Comparison of ENCODE assay signal across 11 mouse cellular contexts in genomic region chr2:165467824-165468452, GRCm38 (mm10). TPM values are rescaled to one million over a fixed set of nuclear protein-coding genes. Genes with fewer than 3 reads are reported as not detected.
DNase-seq lines count a peak whose midpoint lies in the region; ATAC-seq and TF ChIP-seq lines count a peak whose summit lies in the region.
"Had no signal": no experiment of that assay in that cellular context is flagged by ENCODE, and none has a peak within 500 bp of the region (broad histone marks: within the 10 kb centered on the region; RNA-seq: fewer than 3 reads in every experiment).

No protein-coding gene starts in this region.

- peak overlapping the region; percentile 66 for H3K27ac ChIP-seq in hindbrain, embryonic 10.5 days
- no peak overlapping the region for H3K27ac ChIP-seq in hindbrain, embryonic 14.5 days
- no peak overlapping the region for H3K27ac ChIP-seq in kidney, embryonic 15.5 days
- H3K27ac ChIP-seq in lung, postnatal 0 days (ENCODE audit: low read length), result no peak overlapping the region
- H3K27ac ChIP-seq: neural tube, embryonic 13.5 days had no signal

- H3K9me3 ChIP-seq in hindbrain, embryonic 10.5 days, result no peaks in the 10 kb centered on the region
- H3K9me3 ChIP-seq in hindbrain, embryonic 14.5 days (ENCODE audit: control insufficient read depth, low read length), result no peaks in the 10 kb centered on the region
- no peaks in the 10 kb centered on the region for H3K9me3 ChIP-seq in kidney, embryonic 15.5 days (replicated peaks)
- H3K9me3 ChIP-seq in lung, postnatal 0 days (ENCODE audit: low read length), result no peaks in the 10 kb centered on the region
- H3K9me3 ChIP-seq: neural tube, embryonic 13.5 days had no signal

- WGBS in hindbrain, embryonic 10.5 days, result 56% methylated on average over 15 of the region's 15 CpGs
- 41% methylated on average over 15 of the region's 15 CpGs for WGBS in hindbrain, embryonic 14.5 days
- 51% methylated on average over 15 of the region's 15 CpGs for WGBS in kidney, embryonic 15.5 days
- 25% methylated on average over 15 of the region's 15 CpGs for WGBS in lung, postnatal 0 days

- no peak overlapping the region for H3K4me2 ChIP-seq in hindbrain, embryonic 14.5 days (replicated peaks)
- H3K4me2 ChIP-seq in kidney, embryonic 15.5 days, result no peak overlapping the region
- H3K4me2 ChIP-seq in lung, postnatal 0 days (replicated peaks; ENCODE audit: low read depth, low read length), result no peak overlapping the region
- H3K4me2 ChIP-seq: neural tube, embryonic 13.5 days had no signal

- ATAC-seq in hindbrain, embryonic 14.5 days (ENCODE audit: low FRiP score), result no peak
- peak; percentile 40; the same call in 1 of the 2 replicates for ATAC-seq in kidney, embryonic 15.5 days (replicated peaks; ENCODE audit: low FRiP score)
- ATAC-seq in lung, postnatal 0 days, result peak; percentile 65
- ATAC-seq in erythroblast, adult 5-6 weeks (replicated peaks; ENCODE audit: low FRiP score, poor library complexity, severe bottlenecking), result no peak

- no peak overlapping the region for H3K9ac ChIP-seq in hindbrain, embryonic 14.5 days
- H3K9ac ChIP-seq in kidney, embryonic 15.5 days, result no peak overlapping the region
- no peak overlapping the region for H3K9ac ChIP-seq in lung, postnatal 0 days (replicated peaks; ENCODE audit: low read depth)
- H3K9ac ChIP-seq: neural tube, embryonic 13.5 days had no signal

- no peak overlapping the region for H3K4me3 ChIP-seq in hindbrain, embryonic 10.5 days
- H3K4me3 ChIP-seq in hindbrain, embryonic 14.5 days (replicated peaks; ENCODE audit: low read length), result no peak overlapping the region
- H3K4me3 ChIP-seq in kidney, embryonic 15.5 days (replicated peaks), result no peak overlapping the region
- H3K4me3 ChIP-seq in lung, postnatal 0 days (ENCODE audit: low read depth, low read length), result no peak overlapping the region
- H3K4me3 ChIP-seq: neural tube, embryonic 13.5 days had no signal

- peak; percentile 20 for DNase-seq in hindbrain, embryonic 10.5 days (ENCODE audit: low spot score)
- no peak for DNase-seq in hindbrain, embryonic 14.5 days (ENCODE audit: low spot score)
- peak; percentile 16 for DNase-seq in fibroblast of lung, adult 2 months (ENCODE audit: low read depth)
- peak; percentile 58 for DNase-seq in lung, postnatal 0 days (ENCODE audit: low spot score)
- DNase-seq in ovary, postnatal 14 days (ENCODE audit: low spot score), result no peak
- no peak for DNase-seq in ovary, adult 18-20 months (ENCODE audit: low spot score)
- DNase-seq: adrenal gland, adult 2 months had no signal

- TF ChIP-seq EP300 in lung, postnatal 0 days (IDR thresholded peaks at IDR 0.05), result no peak

- H3K27me3 ChIP-seq in hindbrain, embryonic 10.5 days (ENCODE audit: insufficient read depth, poor library complexity, severe bottlenecking), result peaks cover 25% of the 10 kb centered on the region
- H3K27me3 ChIP-seq in hindbrain, embryonic 14.5 days (ENCODE audit: control insufficient read depth, insufficient read depth, low read length), result 0 out of 2 replicates have a peak, but pooled peaks cover 7% of the 10 kb centered on the region
- peaks cover 32% of the 10 kb centered on the region for H3K27me3 ChIP-seq in kidney, embryonic 15.5 days
- no peaks in the 10 kb centered on the region; the same call in 1 of the 2 replicates for H3K27me3 ChIP-seq in lung, postnatal 0 days (replicated peaks; ENCODE audit: insufficient read depth, low read length)

- H3K4me1 ChIP-seq in hindbrain, embryonic 10.5 days (replicated peaks), result peaks cover 38% of the 10 kb centered on the region
- H3K4me1 ChIP-seq in hindbrain, embryonic 14.5 days (replicated peaks; ENCODE audit: control insufficient read depth, insufficient read depth, low read length), result peaks cover 6% of the 10 kb centered on the region; the same call in 1 of the 2 replicates
- peaks cover 11% of the 10 kb centered on the region for H3K4me1 ChIP-seq in kidney, embryonic 15.5 days
- H3K4me1 ChIP-seq in lung, postnatal 0 days (ENCODE audit: insufficient read depth, low read depth, low read length), result no peaks in the 10 kb centered on the region

- H3K36me3 ChIP-seq in hindbrain, embryonic 10.5 days, result no peaks in the 10 kb centered on the region
- H3K36me3 ChIP-seq in hindbrain, embryonic 14.5 days (replicated peaks; ENCODE audit: control insufficient read depth, insufficient read depth), result no peaks in the 10 kb centered on the region
- H3K36me3 ChIP-seq in kidney, embryonic 15.5 days, result no peaks in the 10 kb centered on the region
- H3K36me3 ChIP-seq in lung, postnatal 0 days (ENCODE audit: insufficient read depth, low read length), result no peaks in the 10 kb centered on the region
- H3K36me3 ChIP-seq: neural tube, embryonic 13.5 days had no signal

- TF ChIP-seq CTCF in lung, postnatal 0 days (IDR thresholded peaks at IDR 0.05), result no peak

RNA-seq across cellular contexts. Expression of gene Slc13a3, which starts 5.1 kb away (rescaled TPM):
- 0.84 and 1.1 TPM in 2 replicates for polyA plus RNA-seq in hindbrain, embryonic 10.5 days (2016; fragmentation: Nextera tagmentation; extraction: Ambion mirVana)
- 5.9 and 7.5 TPM in 2 replicates for polyA plus RNA-seq in hindbrain, embryonic 14.5 days (2014; fragmentation: Nextera tagmentation; extraction: Ambion mirVana)
- polyA plus RNA-seq in kidney, embryonic 15.5 days (2015; fragmentation: Nextera tagmentation; extraction: Ambion mirVana), result 2.6 and 3.4 TPM in 2 replicates
- 0.65 and 0.90 TPM in 2 replicates for polyA plus RNA-seq in lung, postnatal 0 days (2015; fragmentation: Nextera tagmentation; extraction: Ambion mirVana)
- total RNA-seq in erythroblast, adult 5-6 weeks (2015; ENCODE audit: low replicate concordance), result not detected in 2 replicates
- total RNA-seq in erythroblast, adult 5-6 weeks (2017; ENCODE audit: low replicate concordance), result not detected in 2 replicates
- total RNA-seq: CH12.LX had no signal

RNA-seq across cellular contexts. Expression of gene Trp53rka, which starts 25.2 kb away (rescaled TPM):
- polyA plus RNA-seq in hindbrain, embryonic 10.5 days (2016; fragmentation: Nextera tagmentation; extraction: Ambion mirVana), result 56.9 and 59.5 TPM in 2 replicates
- 40.0 and 44.4 TPM in 2 replicates for polyA plus RNA-seq in hindbrain, embryonic 14.5 days (2014; fragmentation: Nextera tagmentation; extraction: Ambion mirVana)
- polyA plus RNA-seq in kidney, embryonic 15.5 days (2015; fragmentation: Nextera tagmentation; extraction: Ambion mirVana), result 36.3 and 37.2 TPM in 2 replicates
- polyA plus RNA-seq in lung, postnatal 0 days (2015; fragmentation: Nextera tagmentation; extraction: Ambion mirVana), result 21.5 and 22.5 TPM in 2 replicates
- total RNA-seq in erythroblast, adult 5-6 weeks (2015; ENCODE audit: low replicate concordance), result 1.5 and 4.2 TPM in 2 replicates
- 1.5 and 1.7 TPM in 2 replicates for total RNA-seq in erythroblast, adult 5-6 weeks (2017; ENCODE audit: low replicate concordance)

RNA-seq across cellular contexts. Expression of gene Slc2a10, which starts 35.6 kb away (rescaled TPM):
- polyA plus RNA-seq in hindbrain, embryonic 10.5 days (2016; fragmentation: Nextera tagmentation; extraction: Ambion mirVana), result 4.2 and 5.0 TPM in 2 replicates
- 2.2 and 2.6 TPM in 2 replicates for polyA plus RNA-seq in hindbrain, embryonic 14.5 days (2014; fragmentation: Nextera tagmentation; extraction: Ambion mirVana)
- 6.9 and 7.2 TPM in 2 replicates for polyA plus RNA-seq in kidney, embryonic 15.5 days (2015; fragmentation: Nextera tagmentation; extraction: Ambion mirVana)
- 6.7 and 6.9 TPM in 2 replicates for polyA plus RNA-seq in lung, postnatal 0 days (2015; fragmentation: Nextera tagmentation; extraction: Ambion mirVana)
- not detected in 2 replicates for total RNA-seq in erythroblast, adult 5-6 weeks (2015; ENCODE audit: low replicate concordance)
- total RNA-seq in erythroblast, adult 5-6 weeks (2017; ENCODE audit: low replicate concordance), result 0.28 TPM in 1 of 2 replicates, not detected in the other
- total RNA-seq: CH12.LX had no signal

Comparison
In these comparisons a context has a peak if more than half of its experiments do, and no peak if none do; other contexts are left out.
1. DNase-seq: peak in hindbrain, embryonic 10.5 days (single experiment), fibroblast of lung, adult 2 months (single experiment) and lung, postnatal 0 days (single experiment); none in hindbrain, embryonic 14.5 days (single experiment), ovary, postnatal 14 days (single experiment) and ovary, adult 18-20 months (single experiment).
2. ATAC-seq: peak in kidney, embryonic 15.5 days (single experiment) and lung, postnatal 0 days (single experiment); none in hindbrain, embryonic 14.5 days (single experiment) and erythroblast, adult 5-6 weeks (single experiment).